Mouse (Mus musculus) cortical plate, adult 2 months (tissue): ENCODE data around the gene Ak3. TPM values are rescaled to one million over a fixed set of nuclear protein-coding genes. Genes with fewer than 3 reads are reported as not detected.
A peak's percentile ranks its signal among the peaks of the same experiment; 100 is the strongest.

Experiments used
- H3K27ac ChIP-seq: fragments of 200-500 bp; 2 replicates; pipeline ENCODE4 v1.5.1; 2012; ENCODE audit warnings: low read length, control low read depth, inconsistent platforms; ENCODE audit not compliant: insufficient read depth
- H3K4me1 ChIP-seq: fragments of 200-500 bp; 2 replicates; pipeline ENCODE4 v1.6.1; 2011; ENCODE audit warnings: low read length; ENCODE audit not compliant: control insufficient read depth, insufficient read depth
- H3K4me3 ChIP-seq: fragments of 200-500 bp; 2 replicates; pipeline ENCODE4 v1.5.1; 2011; ENCODE audit warnings: mild to moderate bottlenecking, low read length, control low read depth; ENCODE audit not compliant: insufficient read depth
- CTCF ChIP-seq: fragments of 200-500 bp; IDR thresholded peaks from 2 replicates; pipeline ENCODE4 v1.5.1; 2011; ENCODE audit warnings: mild to moderate bottlenecking, control low read depth, low read length; ENCODE audit not compliant: insufficient read depth; ENCODE audit errors: extremely low read depth
- POLR2A ChIP-seq: fragments of 200-500 bp; IDR thresholded peaks from 2 replicates; pipeline ENCODE4 v1.6.1; 2011; ENCODE audit warnings: mild to moderate bottlenecking, low read length, control low read depth; ENCODE audit not compliant: insufficient read depth; ENCODE audit errors: extremely low read depth
- polyA plus RNA-seq: library from polyadenylated mRNA; depleted of rRNA; stranded (reverse); fragments of >200 nt; gene quantifications from 2 replicates; pipeline ENCODE4 v1.2.3, GENCODE M21; 2012; rRNA removed

The Ak3 gene
- polyA plus RNA-seq, result 65.9 and 71.0 TPM in 2 replicates

GRCm38 (mm10) chr19:29047334-29048170 lies at the start of gene Ak3:
Gene Ak3 (minus strand): TSS chr19:29047961.
- H3K4me3 ChIP-seq, result peak within 1 kb of the TSS; percentile 85
- no peaks in the 10 kb centered on the region; the same call in 1 of the 2 replicates for H3K4me1 ChIP-seq
- TF ChIP-seq CTCF (0 out of 2 replicates have a peak, but pooled peaks have one; percentile 6), POLR2A (0 out of 2 replicates have a peak, but pooled peaks have one; percentile 16)

GRCm38 (mm10) chr19:29092194-29092593 lies 44.4 kb upstream of the Ak3 start:
- H3K27ac ChIP-seq, result no peak overlapping the region
- no peak for TF ChIP-seq POLR2A
- TF ChIP-seq CTCF, result no peak
- no peak overlapping the region for H3K4me3 ChIP-seq
- H3K4me1 ChIP-seq, result no peaks in the 10 kb centered on the region

More at GRCm38 (mm10) chr19:29047334-29048170, at the start of gene Ak3:
- peak within 1 kb of the TSS; percentile 96 for H3K27ac ChIP-seq

GRCm38 (mm10) chr19:29088628-29089027 lies 40.9 kb upstream of the Ak3 start:
- TF ChIP-seq CTCF, result no peak
- TF ChIP-seq POLR2A, result no peak
- no peak overlapping the region for H3K4me3 ChIP-seq
- H3K27ac ChIP-seq, result no peak overlapping the region
- no peaks in the 10 kb centered on the region for H3K4me1 ChIP-seq

- H3K27ac ChIP-seq, result no peak overlapping the region
- H3K4me1 ChIP-seq, result no peaks in the 10 kb centered on the region
- TF ChIP-seq CTCF (no peak), POLR2A (no peak)
- H3K4me3 ChIP-seq, result no peak overlapping the region
These were observed 27.0 kb upstream of the Ak3 start for GRCm38 (mm10) chr19:29074802-29075201.

GRCm38 (mm10) chr19:29069195-29069594 lies 21.4 kb upstream of the Ak3 start:
- TF ChIP-seq POLR2A (no peak), CTCF (no peak)
- H3K27ac ChIP-seq, result no peak overlapping the region
- no peak overlapping the region for H3K4me3 ChIP-seq
- H3K4me1 ChIP-seq, result peaks cover 4% of the 10 kb centered on the region

GRCm38 (mm10) chr19:29066981-29067471 lies 19.3 kb upstream of the Ak3 start:
- H3K4me3 ChIP-seq, result peak overlapping the region; percentile 24
- peaks cover 4% of the 10 kb centered on the region for H3K4me1 ChIP-seq
- peak; percentile 37; the same call in 1 of the 2 replicates for TF ChIP-seq POLR2A
- TF ChIP-seq CTCF, result no peak
- peak overlapping the region; percentile 89 for H3K27ac ChIP-seq

GRCm38 (mm10) chr19:29064451-29065102 lies 16.8 kb upstream of the Ak3 start:
- Histone ChIP-seq H3K4me3 (no peak overlapping the region), H3K27ac (peak overlapping the region; percentile 48; the same call in 1 of the 2 replicates), H3K4me1 (peaks cover 4% of the 10 kb centered on the region)
- no peak for TF ChIP-seq POLR2A
- TF ChIP-seq CTCF, result no peak

- no peak overlapping the region for H3K27ac ChIP-seq
- TF ChIP-seq POLR2A, result no peak
- TF ChIP-seq CTCF, result peak; percentile 96
- no peak overlapping the region for H3K4me3 ChIP-seq
- H3K4me1 ChIP-seq, result peaks cover 4% of the 10 kb centered on the region
These were observed 16.0 kb upstream of the Ak3 start for GRCm38 (mm10) chr19:29063577-29064363.

GRCm38 (mm10) chr19:29063009-29063408 lies 15.2 kb upstream of the Ak3 start:
- Histone ChIP-seq H3K4me3 (no peak overlapping the region), H3K27ac (no peak overlapping the region), H3K4me1 (peaks cover 4% of the 10 kb centered on the region)
- no peak for TF ChIP-seq CTCF
- TF ChIP-seq POLR2A, result no peak
